Mouse (Mus musculus): ENCODE measurements around the gene Car4.

The Car4 gene

DNA sequence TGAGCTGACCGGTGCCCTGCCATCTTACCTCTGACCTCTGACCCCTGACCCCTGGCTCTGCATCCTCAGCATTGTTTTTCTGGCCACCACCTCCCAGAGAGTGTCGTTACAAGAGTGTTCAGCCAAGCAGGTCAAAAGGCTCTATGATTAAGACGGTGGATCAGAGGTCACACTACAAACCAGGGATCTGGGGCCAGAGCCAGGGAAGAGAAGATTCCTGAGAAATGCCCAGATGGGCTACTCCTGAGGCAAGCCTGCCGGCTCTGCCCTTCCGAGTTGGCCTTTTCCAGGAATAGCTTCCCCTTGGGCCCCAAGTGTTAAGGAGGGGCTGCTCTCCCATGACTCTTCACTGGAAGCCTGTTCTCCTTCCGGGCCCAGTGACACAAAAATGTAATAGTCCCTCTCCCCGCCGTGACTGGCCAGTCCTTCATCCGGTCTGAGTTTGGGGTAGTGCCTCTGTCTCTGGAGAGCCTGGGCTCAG, 2.2 kb downstream of the Car4 start:
- peak; percentile 65 for DNase-seq

DNA sequence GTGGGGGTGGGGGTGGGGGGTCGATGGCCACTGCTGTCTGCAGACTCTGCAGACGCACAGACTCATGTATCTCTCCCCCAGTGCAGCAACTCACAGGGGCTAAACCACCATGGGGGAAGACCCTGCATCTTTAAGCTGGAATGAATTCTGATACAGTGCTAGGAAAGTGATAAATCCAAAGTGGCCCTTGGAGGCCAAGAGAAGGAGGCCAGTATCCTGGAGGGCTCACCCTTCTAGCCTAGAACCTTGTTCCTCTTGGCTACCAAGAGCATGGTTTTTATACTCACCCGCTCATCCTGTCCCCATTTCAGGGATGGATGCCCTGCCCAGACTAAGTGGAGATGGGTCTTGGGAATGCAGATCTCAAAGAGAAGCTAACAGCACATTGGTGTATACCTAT, 2.7 kb downstream of the Car4 start:
- DNase-seq = no peak

DNA sequence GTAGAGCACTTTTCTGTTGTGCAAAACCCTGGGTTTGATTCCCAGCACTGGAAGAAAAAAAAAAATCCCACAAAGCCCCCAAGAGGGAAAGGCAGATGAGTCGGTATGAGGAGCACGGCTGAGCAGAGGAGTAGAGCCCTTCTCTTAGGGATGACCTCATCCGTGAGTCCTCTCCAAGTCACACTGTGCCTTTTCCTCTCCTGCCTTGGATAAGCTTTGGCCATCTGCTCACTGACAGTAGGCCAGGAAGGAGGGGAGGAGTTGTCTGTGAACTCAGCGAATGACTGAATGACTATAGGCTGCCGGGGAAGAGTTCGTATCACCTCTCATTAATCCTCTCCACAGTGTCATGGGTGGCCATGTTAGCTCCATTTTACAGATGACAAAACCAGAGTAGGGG, 3.2 kb downstream of the Car4 start:
- no peak for DNase-seq

DNA sequence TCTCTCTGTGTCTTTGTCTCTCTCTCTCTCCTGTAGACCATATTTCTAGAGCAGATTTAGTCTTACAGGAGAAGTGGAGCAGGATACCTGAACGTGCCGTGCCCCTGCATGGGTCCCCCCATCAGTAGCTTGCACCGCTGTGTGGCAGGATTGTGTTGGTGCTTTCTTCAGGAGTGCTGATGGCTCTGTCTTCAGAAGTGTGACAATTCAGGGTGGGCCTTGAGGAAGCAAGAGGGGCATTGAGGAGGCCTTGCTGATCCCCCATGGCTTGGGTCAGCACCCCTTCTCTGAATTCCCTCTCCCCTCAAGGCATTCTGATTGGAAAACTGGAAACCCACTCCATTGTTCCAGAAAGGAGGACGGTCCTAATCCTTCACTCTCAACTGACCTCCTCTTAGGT, 4.0 kb downstream of the Car4 start:
- no peak for DNase-seq

DNA sequence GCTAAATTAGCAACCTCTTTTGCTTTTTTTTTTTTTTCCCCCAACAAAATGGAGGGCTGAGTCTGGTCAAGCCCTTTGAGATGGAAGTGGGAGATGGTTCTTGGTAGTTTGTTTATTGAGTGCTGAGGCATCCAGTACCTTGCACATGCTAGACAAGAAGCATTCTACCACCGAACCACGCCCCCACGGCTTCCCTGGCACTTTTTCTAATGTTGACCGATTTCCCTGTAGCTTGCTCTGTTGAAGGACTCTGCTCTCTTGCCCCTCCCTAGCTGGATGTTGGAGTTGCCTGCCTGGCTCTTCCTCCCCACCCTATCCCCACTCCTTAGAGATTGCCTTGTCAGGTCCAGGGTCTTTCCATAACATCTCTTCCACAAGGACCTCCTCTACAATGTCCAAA, 5.0 kb downstream of the Car4 start:
- no peak for DNase-seq

DNA sequence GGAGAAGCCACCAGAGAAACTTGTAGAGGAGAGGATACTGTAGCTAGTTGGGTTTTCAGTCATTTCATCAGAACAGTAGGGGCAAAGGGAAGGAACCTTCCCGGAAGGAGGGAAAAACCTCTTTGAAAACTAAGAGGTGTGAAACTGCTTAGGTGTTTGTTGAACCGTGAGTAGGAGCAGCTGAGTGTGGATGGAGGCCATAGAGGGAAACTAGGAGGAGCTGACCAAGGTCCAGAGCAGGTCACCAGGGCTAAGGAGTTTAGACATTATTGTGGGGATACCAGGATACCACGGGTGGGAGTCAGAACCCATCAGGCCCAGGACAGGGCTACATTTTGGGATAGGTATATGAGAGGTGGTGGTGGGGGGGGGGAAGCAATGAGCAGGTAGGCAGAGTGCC, 6.0 kb downstream of the Car4 start:
- DNase-seq = no peak

DNA sequence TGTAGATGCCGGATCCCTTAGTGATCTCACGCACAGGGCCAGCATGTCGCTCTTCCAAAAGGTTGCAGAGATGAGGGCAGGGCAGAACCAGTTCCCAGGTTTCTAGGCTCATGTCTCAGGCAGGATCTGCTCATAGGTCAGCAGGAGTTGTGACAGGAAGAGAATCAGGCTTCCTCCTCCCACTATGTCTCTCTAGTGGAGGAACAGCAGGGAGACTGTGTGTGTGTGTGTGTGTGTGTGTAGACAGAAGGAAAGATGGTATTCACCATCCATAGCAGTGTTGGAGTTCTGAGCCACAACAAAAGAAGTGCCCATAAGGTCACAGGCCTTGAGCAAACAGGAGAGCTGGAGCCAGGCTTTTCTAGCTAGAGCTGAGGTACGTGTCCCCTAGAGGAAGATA, 9.1 kb downstream of the Car4 start:
- DNase-seq = no peak

DNA sequence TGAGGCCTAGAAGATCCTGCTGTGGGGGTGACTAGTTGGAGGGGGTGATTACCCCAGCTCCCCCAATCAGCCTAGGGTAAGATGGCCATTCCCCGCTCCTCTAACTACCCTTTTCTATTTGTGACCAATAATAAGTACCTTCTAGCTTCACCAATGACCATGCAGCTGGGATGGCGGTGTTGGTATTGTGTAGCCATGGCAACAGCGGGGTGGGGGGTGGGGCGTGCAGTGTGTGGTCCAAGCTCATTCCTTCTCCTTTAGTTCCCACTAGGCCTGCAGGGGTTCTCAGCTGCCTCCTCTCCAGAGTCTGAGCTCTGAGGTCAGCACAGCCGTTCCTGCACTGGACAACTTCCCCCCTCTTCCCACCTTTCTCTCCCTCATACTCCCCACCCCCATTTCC, 9.5 kb downstream of the Car4 start:
- no peak for DNase-seq

DNA sequence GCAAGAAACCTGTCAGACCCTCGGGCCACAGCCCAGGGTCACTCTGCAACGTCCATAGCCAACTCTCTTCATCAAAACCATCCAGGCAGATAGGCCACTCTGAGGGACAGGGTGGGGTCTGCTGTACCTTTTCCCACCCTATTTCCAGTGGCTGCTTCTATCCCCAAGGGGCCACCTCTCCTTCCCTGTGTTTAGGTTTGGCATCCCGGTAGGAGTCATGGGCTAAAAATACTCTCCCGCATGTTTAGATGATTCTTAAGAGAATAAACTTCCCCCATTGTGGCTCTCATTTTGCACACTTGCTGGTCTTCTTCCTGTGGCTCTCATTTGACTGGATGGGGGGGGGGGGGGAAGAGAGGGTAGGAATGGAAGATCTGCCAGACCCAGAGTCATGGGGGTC, 10.7 kb downstream of the Car4 start:
- DNase-seq = no peak

DNA sequence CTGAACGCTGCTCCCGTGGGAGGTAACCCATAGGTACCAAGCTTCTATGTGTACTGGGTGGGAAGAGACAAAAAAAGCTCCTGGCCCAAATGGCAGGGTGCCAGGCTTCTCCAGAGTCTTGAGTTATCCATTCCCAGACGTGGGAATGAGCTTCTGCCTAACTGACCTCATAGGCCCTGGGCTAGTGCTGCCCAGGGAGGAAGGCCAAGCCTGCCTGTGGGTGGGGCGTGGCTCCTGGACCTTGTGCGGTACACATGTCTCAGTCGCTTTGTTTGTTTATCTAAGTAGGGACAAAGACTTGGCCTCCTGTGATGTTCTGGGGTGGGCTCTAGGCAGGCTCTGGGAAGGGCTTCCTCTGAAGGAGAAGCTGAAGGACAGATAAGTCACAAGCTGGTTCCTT, 11.2 kb downstream of the Car4 start:
- DNase-seq = peak; percentile 74

DNA sequence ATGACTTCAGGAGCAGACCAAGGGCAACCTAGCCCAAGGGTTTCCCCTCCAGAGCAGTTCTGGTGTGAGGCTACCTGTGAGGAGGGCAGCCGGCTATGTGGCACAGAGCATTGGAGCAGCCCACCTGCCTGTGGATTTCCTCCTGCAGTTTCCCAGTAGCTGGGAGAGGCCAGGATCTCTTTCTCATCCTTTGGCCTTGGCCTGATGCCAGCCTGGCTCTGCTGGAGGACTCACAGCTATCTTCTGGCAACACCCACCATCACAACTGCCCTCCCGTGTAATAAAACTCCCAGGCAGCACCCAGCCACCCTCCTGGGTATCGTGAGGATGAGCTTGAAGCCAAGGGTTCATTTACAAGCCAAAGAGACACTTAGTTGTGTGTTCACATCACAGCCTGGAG, 14.5 kb downstream of the Car4 start:
- peak; percentile 65 for DNase-seq

DNA sequence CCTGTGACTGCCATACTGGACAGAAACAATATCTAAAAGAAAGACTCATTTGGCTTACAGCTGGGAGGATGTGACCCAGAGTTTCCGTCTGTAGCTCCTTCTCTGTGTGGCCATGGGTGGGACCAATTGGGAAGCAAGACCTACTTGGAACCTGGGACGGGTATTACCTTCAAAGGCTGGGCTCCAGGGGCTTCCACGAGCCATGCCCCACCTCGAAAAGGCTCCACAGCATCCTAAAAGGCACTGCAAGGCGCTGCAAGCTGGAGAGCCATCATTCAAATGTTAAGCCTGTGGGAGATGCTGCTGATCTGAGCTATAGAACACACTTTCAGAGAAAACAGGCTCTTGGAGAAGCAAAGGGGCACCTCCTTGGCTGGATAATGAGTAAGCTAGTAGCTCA, 16.1 kb downstream of the Car4 start:
- no peak for DNase-seq

DNA sequence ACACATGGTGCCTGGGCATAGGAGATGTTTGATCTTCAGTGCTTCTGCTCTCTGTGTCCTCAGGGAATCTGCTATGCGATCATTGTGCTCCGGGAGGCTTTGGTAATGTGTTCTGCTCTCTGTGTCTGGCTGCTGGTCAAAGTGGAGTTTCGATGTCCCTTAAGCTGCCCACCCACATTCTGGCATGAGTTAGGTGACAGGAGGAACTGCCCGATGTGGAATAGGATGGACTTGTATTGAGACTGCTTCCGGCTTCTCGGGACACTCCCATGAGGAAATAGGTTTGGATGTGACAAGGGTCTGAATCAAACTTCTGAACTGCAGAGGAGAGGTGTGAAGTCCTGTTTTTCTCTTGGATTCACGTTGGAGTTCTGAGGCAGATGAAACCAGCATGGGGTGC, 17.0 kb downstream of the Car4 start:
- DNase-seq = no peak

DNA sequence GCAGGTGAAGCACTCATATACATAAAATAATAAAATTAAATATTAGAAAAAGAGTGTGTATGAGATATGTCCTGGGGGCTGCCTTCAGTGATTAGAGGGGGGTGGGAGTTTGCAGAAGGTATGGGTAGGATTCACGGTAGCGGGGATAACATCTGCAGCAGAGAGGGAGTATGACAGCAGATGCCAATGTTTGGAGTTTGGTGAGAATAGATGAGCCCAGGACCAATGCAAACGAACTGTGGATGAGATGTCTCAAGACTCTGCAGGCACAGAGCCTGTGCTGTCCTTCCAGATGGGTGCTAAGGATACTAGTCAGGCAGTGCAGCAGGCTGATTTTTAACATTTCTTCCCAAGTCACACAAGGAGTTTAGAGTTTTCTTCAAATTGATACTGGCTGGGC, 19.1 kb downstream of the Car4 start:
- no peak for DNase-seq

DNA sequence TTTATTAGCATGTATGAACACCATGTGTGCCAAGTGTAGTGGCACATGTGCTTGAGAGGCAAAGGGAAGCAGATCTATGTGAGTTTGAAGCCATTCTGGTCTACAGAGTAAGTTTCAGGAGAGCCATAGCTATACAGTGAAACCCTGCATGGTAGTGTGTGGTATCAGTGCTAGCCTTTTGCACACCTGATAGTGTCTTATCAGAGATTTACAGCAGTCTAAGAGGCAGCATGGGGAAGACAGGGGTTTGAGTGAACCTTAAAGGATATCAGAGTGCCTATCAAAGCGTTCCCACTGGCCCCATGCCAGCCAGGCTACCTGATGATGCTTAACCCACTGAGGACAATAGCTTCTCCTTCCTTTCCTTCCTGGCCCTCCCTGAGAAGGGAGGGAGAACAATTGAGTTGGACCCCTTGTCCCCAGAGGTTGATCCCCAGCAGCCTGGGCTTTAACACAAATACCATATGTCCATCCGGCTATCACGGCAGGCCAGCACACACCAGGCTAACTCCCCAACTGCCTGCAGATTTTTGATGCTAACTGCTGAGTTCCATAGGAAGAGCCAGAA, 19.9 kb downstream of the Car4 start:
- DNase-seq = no peak

DNA sequence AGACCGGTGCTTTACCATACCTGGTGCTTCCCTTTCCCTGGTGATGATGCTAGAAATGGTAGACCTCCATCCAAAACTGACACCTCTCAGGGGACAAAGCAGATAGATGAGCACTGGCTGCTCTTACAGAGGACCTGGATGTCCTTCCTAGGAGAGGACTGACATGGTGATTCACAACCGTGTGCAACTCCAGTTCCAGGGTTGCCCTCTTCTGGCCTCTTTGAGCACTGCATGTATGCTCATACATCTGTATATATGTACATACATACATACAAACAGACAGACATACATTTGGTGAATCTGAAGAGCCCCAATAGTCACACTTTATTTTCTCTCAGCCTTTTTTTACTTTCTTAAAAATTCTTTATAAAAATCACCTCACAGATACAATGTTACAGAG, 20.5 kb downstream of the Car4 start:
- DNase-seq = peak; percentile 78

DNA sequence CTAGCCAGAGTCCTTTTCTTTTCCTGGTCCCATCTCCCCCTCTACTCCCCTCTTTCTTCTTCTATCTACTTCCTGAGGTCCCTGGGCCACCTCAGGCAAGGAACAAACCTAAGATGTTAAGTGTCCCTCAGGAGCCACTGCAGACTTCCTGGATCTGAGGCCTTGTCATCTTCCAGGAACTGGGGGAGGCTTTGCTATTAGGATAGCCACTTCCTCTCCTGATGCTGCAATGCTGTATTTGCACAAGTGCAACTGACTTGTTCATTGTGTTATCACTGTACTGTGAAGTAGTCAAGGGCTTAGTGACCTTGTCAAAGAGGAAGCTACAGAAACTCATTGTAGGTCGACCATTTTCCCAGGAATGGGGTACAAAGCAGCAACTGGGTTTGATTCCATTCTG, 21.8 kb downstream of the Car4 start:
- DNase-seq = no peak

DNA sequence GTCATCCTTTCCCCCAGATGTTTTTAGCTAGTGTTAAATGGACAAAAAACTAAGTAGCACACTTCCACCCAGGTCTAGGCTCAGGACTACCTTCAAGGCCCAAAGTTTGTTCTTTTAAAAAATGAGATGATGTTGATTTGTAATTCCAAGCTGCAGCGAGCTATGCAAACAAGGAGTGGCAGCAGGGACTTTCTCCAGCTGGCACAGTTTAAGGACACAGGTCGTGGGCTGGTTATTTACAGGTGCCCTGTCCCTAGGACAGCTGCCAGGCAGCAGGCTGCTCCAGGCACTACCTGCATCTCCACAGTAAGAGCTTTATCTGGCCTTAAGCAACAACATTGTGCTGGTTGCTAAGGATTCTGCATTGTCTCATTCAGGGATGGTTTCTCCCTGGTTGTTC, 23.1 kb downstream of the Car4 start:
- no peak for DNase-seq

DNA sequence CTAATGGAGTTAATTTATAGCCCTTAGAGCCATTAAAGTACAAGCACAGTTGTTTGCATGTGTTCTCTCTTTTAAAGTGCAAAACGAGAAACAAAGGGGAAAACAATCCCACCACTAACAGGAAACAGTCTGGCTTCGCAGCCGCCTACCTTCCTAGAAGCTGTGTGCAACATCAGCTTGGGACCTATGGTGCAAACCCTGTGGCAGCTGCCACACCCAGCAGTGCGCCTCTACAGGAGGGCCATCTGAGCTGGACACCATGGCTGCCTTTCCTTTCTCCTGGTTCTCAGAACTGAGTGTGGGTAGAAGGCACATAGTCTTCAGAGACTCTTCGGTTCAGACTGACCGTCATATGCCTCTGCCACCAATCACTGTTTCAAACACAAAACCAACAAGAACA, 27.8 kb downstream of the Car4 start:
- no peak for DNase-seq

DNA sequence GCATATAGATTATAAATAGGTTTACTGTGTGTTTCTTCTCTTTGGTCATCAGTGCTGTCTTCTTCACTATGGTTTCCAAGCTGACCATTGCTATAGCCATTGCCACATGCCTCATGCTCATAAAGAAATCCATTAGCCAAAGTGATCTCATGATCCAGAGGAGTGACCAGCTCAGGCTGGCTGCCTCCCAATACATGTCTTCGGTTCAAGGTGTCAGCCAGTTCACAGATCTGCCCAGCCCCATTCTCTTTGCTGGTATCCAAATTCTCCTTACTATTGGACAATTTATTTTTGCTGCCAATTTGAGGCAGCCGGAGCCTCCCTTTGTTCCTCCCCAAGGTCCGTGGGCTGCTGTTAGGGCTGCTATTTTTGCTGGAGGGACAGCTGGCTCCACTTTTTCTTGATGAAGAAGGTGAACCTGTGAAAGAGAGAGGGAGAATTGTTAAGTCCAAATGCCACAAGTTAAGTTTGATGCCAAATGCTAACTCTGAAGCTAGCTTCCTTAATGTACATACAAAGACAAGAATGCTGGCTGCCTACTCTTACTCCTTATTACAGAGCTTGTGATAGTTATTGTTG, 30.8 kb downstream of the Car4 start:
- no peak for DNase-seq

DNA sequence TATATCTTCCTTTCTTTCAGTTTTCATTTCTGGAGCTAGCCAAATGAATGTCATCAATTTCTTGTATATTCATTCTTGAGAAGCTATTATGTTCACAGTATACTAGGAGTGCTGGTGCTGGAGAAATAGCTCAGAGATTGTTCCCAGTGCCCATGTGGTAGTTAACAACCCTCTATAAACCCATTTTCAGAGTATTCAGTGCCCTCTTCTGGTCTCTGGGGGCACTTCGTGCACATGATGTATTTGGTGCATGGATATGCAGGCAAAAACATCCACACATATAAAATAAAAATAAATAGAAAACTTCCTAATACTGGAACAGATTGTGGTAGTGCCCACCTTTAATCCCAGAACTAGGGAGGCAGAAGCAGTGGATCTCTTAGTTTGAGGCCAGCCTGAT, 35.4 kb downstream of the Car4 start:
- DNase-seq = no peak

DNA sequence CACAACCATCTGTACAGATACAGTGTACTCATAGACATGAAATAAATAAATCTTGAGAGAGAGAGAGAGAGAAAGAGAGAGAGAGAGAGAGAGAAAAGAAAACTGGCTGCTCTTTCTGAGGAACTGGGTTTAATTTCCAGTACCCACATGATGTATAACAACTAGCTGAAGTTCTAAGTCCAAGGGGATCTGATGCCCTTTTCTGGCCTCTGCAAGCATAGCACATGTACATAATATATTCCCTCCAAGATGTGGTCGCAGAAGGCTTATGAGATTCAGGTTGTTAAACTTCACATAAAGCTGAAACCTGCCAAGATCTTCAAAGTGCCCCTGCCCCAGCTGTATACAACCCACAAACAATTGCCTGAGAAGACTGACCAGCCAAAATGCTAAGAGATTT, 37.7 kb downstream of the Car4 start:
- no peak for DNase-seq

DNA sequence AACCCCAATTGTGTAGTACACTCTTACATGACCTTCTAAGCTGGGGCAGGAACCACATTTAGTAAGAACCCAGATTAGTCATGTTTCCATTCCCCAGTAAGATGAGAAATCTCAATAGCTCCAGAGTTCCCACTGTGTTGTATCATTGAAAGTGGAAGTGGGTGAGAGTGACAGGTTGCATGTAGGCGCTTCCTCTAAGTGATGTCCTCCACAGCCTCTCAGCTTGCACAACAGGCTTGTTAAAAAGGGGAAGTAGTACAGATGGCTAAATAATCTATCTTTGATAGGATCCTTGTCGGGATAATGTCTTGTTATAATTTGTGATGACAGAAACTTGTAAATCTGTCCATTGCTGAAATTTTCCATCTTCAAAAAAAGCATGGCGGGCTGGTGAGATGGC, 46.0 kb downstream of the Car4 start:
- no peak for DNase-seq

DNA sequence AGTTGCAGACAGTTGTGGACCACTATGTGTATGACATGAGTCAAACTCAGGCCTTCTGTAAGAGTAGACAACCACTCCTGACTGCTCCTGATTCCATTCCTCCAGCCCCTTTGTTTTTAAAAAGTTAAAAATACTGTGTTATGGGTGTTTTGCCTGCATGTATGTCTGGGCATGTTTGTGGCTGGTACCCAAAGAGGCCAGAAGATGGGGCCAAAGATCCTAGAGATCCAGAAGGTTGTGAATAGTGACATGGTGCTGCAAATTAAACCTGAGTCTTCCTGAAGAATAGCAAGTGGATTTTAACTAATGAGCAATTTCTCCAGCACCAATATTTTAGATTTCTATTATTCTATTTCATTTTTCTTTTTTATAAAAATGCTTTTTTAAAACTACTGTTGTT, 55.5 kb downstream of the Car4 start:
- DNase-seq = no peak

All from kidney, postnatal 10 days (tissue).